ENCODE assay signal across 15 mouse cellular contexts in the genomic region with DNA sequence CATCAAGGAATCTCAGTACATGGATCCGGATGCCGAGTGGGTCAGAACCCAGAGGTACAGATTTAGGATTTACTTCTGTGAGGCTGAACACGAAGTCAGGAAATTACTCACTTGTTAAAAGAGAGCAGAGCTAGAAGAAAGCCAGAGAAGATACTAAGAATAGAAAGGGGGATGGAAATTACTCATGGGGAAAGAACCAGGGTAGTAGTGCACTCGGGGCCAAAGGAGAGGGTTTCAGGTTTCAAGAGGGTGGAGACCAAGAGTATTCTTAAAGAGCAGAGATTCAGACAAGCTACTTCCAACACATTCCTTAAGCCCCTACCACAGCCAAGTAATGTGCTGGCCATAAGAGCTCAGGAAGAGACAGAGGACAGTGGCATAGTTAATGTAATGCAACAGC. TPM values are rescaled to one million over a fixed set of nuclear protein-coding genes. Genes with fewer than 3 reads are reported as not detected.
DNase-seq lines count a peak whose midpoint lies in the region; ATAC-seq and TF ChIP-seq lines count a peak whose summit lies in the region.
"Had no signal": no experiment of that assay in that cellular context is flagged by ENCODE, and none has a peak within 500 bp of the region (broad histone marks: within the 10 kb centered on the region; RNA-seq: fewer than 3 reads in every experiment).

No protein-coding gene starts in this region.

- no peak for TF ChIP-seq POLR2A in embryonic fibroblast, embryonic 13.5 days (IDR thresholded peaks at IDR 0.05; ENCODE audit: low read depth, low read length)

- H3K4me2 ChIP-seq in heart, embryonic 16.5 days (ENCODE audit: low read depth, low read length): peak overlapping the region; percentile 30; the same call in 1 of the 2 replicates
- H3K4me2 ChIP-seq: forebrain, embryonic 15.5 days; liver, embryonic 13.5 days had no signal

- intact Hi-C loops in left cerebral cortex, adult 2 months (cut with DNase I): loop anchor here (2.0 to 5.0 kb wide), 2 partner anchors 44 to 91 kb away; a partner anchor contains a TSS

- H3K9me3 ChIP-seq in heart, embryonic 16.5 days (replicated peaks; ENCODE audit: control insufficient read depth, low read length): no peaks in the 10 kb centered on the region
- no peaks in the 10 kb centered on the region for H3K9me3 ChIP-seq in forebrain, embryonic 10.5 days
- H3K9me3 ChIP-seq: forebrain, embryonic 15.5 days; liver, embryonic 13.5 days had no signal

- H3K9ac ChIP-seq in heart, embryonic 16.5 days (ENCODE audit: low read length): no peak overlapping the region
- H3K9ac ChIP-seq: forebrain, embryonic 15.5 days; liver, embryonic 13.5 days had no signal

- H3K27ac ChIP-seq in heart, embryonic 16.5 days (ENCODE audit: low read length): peak overlapping the region; percentile 33
- peak overlapping the region; percentile 94 for H3K27ac ChIP-seq in embryonic fibroblast, embryonic 13.5 days (ENCODE audit: insufficient read depth, low read length)
- H3K27ac ChIP-seq in forebrain, embryonic 10.5 days: no peak overlapping the region
- H3K27ac ChIP-seq in left cerebral cortex, adult 2 months: no peak overlapping the region
- H3K27ac ChIP-seq: forebrain, embryonic 15.5 days; liver, embryonic 13.5 days had no signal

- WGBS in heart, embryonic 16.5 days: 17% methylated on average over 4 of the region's 4 CpGs
- 46% methylated on average over 4 of the region's 4 CpGs for WGBS in forebrain, embryonic 10.5 days

- peak; percentile 39; the same call in 1 of the 2 replicates for ATAC-seq in heart, embryonic 16.5 days (replicated peaks; ENCODE audit: extremely low read depth, insufficient read depth, low FRiP score)
- ATAC-seq: forebrain, embryonic 15.5 days had no signal

- no peaks in the 10 kb centered on the region for H3K27me3 ChIP-seq in heart, embryonic 16.5 days (ENCODE audit: control insufficient read depth, insufficient read depth, low read length)
- no peaks in the 10 kb centered on the region for H3K27me3 ChIP-seq in forebrain, embryonic 10.5 days (ENCODE audit: poor library complexity, severe bottlenecking)
- H3K27me3 ChIP-seq: forebrain, embryonic 15.5 days; liver, embryonic 13.5 days had no signal

- H3K4me3 ChIP-seq in heart, embryonic 16.5 days (ENCODE audit: low read length): 0 out of 2 replicates have a peak overlapping the region, but pooled peaks have one; percentile 5
- no peak overlapping the region for H3K4me3 ChIP-seq in embryonic fibroblast, embryonic 13.5 days (ENCODE audit: insufficient read depth, low read length)
- no peak overlapping the region for H3K4me3 ChIP-seq in forebrain, embryonic 10.5 days
- no peak overlapping the region for H3K4me3 ChIP-seq in left cerebral cortex, adult 2 months
- H3K4me3 ChIP-seq: forebrain, embryonic 15.5 days; liver, embryonic 13.5 days had no signal

- DNase-seq in heart, adult 8-10 months (ENCODE audit: low spot score): no peak
- DNase-seq in 3134 (ENCODE audit: extremely low read depth, insufficient read length, low spot score): peak; percentile 70
- peak; percentile 33 for DNase-seq in CD4-positive, CD25-positive, alpha-beta regulatory T cell, adult 2 months (ENCODE audit: low read depth, low spot score)
- DNase-seq in forebrain, embryonic 10.5 days (ENCODE audit: extremely low spot score, low spot score): no peak
- no peak for DNase-seq in left cerebral cortex, adult 2 months (ENCODE audit: extremely low spot score in 1 of 2, low spot score in 2 of 2)
- DNase-seq: kidney, postnatal 10 days; liver, embryonic 13.5 days; midbrain, embryonic 14.5 days; thymus, adult 18-20 months had no signal

- TF ChIP-seq CTCF in embryonic fibroblast, embryonic 13.5 days (IDR thresholded peaks at IDR 0.05; ENCODE audit: borderline replicate concordance, insufficient read depth, low read length): no peak
- TF ChIP-seq CTCF in left cerebral cortex, adult 2 months (IDR thresholded peaks at IDR 0.05): no peak

- no peaks in the 10 kb centered on the region for H3K36me3 ChIP-seq in heart, embryonic 16.5 days (ENCODE audit: control insufficient read depth, insufficient read depth)
- no peaks in the 10 kb centered on the region for H3K36me3 ChIP-seq in forebrain, embryonic 10.5 days (replicated peaks)
- H3K36me3 ChIP-seq: forebrain, embryonic 15.5 days; liver, embryonic 13.5 days had no signal

- H3K4me1 ChIP-seq in heart, embryonic 16.5 days (ENCODE audit: control insufficient read depth, insufficient read depth, low read length): peaks cover 17% of the 10 kb centered on the region
- peaks cover 16% of the 10 kb centered on the region for H3K4me1 ChIP-seq in embryonic fibroblast, embryonic 13.5 days (ENCODE audit: control insufficient read depth, insufficient read depth, low read length)
- H3K4me1 ChIP-seq in forebrain, embryonic 10.5 days: peaks cover 4% of the 10 kb centered on the region; the same call in 1 of the 2 replicates
- H3K4me1 ChIP-seq: forebrain, embryonic 15.5 days had no signal

RNA-seq across cellular contexts. Expression of a gene that starts 1.0 kb away (rescaled TPM):
- polyA plus RNA-seq in heart, embryonic 16.5 days (2015; fragmentation: Nextera tagmentation; extraction: Ambion mirVana): 0.14 TPM in 1 of 2 replicates, not detected in the other
- total RNA-seq in heart, adult 8-10 months (2022): under 1 TPM in 1 of 4 experiments, not detected in 3; 0.22 TPM
- 0.37 and 0.68 TPM in 2 replicates for polyA plus RNA-seq in embryonic fibroblast, embryonic 13.5 days (2011; ENCODE audit: insufficient read length, low read depth, missing spikeins)
- 0.09 TPM in 1 of 2 replicates, not detected in the other for polyA plus RNA-seq in forebrain, embryonic 10.5 days (2016; fragmentation: Nextera tagmentation; extraction: Ambion mirVana)
- not detected for total RNA-seq in left cerebral cortex, adult 2 months (2021)
- total RNA-seq: gastrocnemius, postnatal 4 days; left cerebral cortex, adult 8-10 months had no signal
- polyA plus RNA-seq: cortical plate, adult 2 months; forebrain, embryonic 15.5 days; liver, embryonic 13.5 days; midbrain, embryonic 14.5 days had no signal

RNA-seq across cellular contexts. Expression of a gene that starts 14.1 kb away (rescaled TPM):
- polyA plus RNA-seq in heart, embryonic 16.5 days (2015; fragmentation: Nextera tagmentation; extraction: Ambion mirVana): 233 and 403 TPM in 2 replicates
- total RNA-seq in heart, adult 8-10 months (2022): 100 to 1,000 TPM; 199 to 255 (median 220) TPM
- polyA plus RNA-seq in embryonic fibroblast, embryonic 13.5 days (2011; ENCODE audit: insufficient read length, low read depth, missing spikeins): 1,628 and 1,672 TPM in 2 replicates
- 89.2 and 89.5 TPM in 2 replicates for polyA plus RNA-seq in forebrain, embryonic 10.5 days (2016; fragmentation: Nextera tagmentation; extraction: Ambion mirVana)
- total RNA-seq in left cerebral cortex, adult 2 months (2021): 100 to 1,000 TPM; 108 to 118 TPM

RNA-seq across cellular contexts. Expression of a gene that starts 24.4 kb away (rescaled TPM):
- 0.18 TPM in 1 of 2 replicates, not detected in the other for polyA plus RNA-seq in heart, embryonic 16.5 days (2015; fragmentation: Nextera tagmentation; extraction: Ambion mirVana)
- not detected for total RNA-seq in heart, adult 8-10 months (2022)
- not detected in 2 replicates for polyA plus RNA-seq in embryonic fibroblast, embryonic 13.5 days (2011; ENCODE audit: insufficient read length, low read depth, missing spikeins)
- not detected in 2 replicates for polyA plus RNA-seq in forebrain, embryonic 10.5 days (2016; fragmentation: Nextera tagmentation; extraction: Ambion mirVana)
- total RNA-seq in left cerebral cortex, adult 2 months (2021): not detected
- total RNA-seq: gastrocnemius, postnatal 4 days had no signal
- polyA plus RNA-seq: forebrain, embryonic 15.5 days; midbrain, embryonic 14.5 days had no signal

RNA-seq across cellular contexts. Expression of a gene that starts 24.5 kb away (rescaled TPM):
- polyA plus RNA-seq in heart, embryonic 16.5 days (2015; fragmentation: Nextera tagmentation; extraction: Ambion mirVana): not detected in 2 replicates
- total RNA-seq in heart, adult 8-10 months (2022): not detected
- not detected in 2 replicates for polyA plus RNA-seq in embryonic fibroblast, embryonic 13.5 days (2011; ENCODE audit: insufficient read length, low read depth, missing spikeins)
- polyA plus RNA-seq in forebrain, embryonic 10.5 days (2016; fragmentation: Nextera tagmentation; extraction: Ambion mirVana): not detected in 2 replicates
- not detected for total RNA-seq in left cerebral cortex, adult 2 months (2021)
- total RNA-seq: gastrocnemius, postnatal 4 days; left cerebral cortex, adult 8-10 months had no signal
- polyA plus RNA-seq: cortical plate, adult 2 months; forebrain, embryonic 15.5 days; liver, embryonic 13.5 days; midbrain, embryonic 14.5 days had no signal

RNA-seq across cellular contexts. Expression of a gene that starts 43.4 kb away (rescaled TPM):
- polyA plus RNA-seq in heart, embryonic 16.5 days (2015; fragmentation: Nextera tagmentation; extraction: Ambion mirVana): 4.5 and 5.1 TPM in 2 replicates
- 10 to 100 TPM; 10.8 to 11.7 (median 11.6) TPM for total RNA-seq in heart, adult 8-10 months (2022)
- polyA plus RNA-seq in embryonic fibroblast, embryonic 13.5 days (2011; ENCODE audit: insufficient read length, low read depth, missing spikeins): 21.0 and 21.7 TPM in 2 replicates
- 13.5 and 13.6 TPM in 2 replicates for polyA plus RNA-seq in forebrain, embryonic 10.5 days (2016; fragmentation: Nextera tagmentation; extraction: Ambion mirVana)
- total RNA-seq in left cerebral cortex, adult 2 months (2021): 10 to 100 TPM; 15.5 to 16.2 TPM

Comparison
In these comparisons a context has a peak if more than half of its experiments do, and no peak if none do; other contexts are left out.
1. H3K27ac ChIP-seq: peak in heart, embryonic 16.5 days (single experiment) and embryonic fibroblast, embryonic 13.5 days (single experiment); none in forebrain, embryonic 10.5 days (single experiment) and left cerebral cortex, adult 2 months (single experiment).
2. DNase-seq: peak in 3134 (single experiment) and CD4-positive, CD25-positive, alpha-beta regulatory T cell, adult 2 months (single experiment); none in heart, adult 8-10 months (single experiment), forebrain, embryonic 10.5 days (single experiment) and left cerebral cortex, adult 2 months (0 of 2).